Mouse (Mus musculus) urinary bladder, postnatal 36 days (tissue): ENCODE results near the gene Ccdc61.

ENCODE experiments used
- DNase-seq, 2 experiments: peaks; one replicate each; pipeline ENCODE4 v3.0.0; 2022; ENCODE audit warnings: low spot score in 2 of 2, mixed read lengths in 1 of 2

Gene Ccdc61

DNA sequence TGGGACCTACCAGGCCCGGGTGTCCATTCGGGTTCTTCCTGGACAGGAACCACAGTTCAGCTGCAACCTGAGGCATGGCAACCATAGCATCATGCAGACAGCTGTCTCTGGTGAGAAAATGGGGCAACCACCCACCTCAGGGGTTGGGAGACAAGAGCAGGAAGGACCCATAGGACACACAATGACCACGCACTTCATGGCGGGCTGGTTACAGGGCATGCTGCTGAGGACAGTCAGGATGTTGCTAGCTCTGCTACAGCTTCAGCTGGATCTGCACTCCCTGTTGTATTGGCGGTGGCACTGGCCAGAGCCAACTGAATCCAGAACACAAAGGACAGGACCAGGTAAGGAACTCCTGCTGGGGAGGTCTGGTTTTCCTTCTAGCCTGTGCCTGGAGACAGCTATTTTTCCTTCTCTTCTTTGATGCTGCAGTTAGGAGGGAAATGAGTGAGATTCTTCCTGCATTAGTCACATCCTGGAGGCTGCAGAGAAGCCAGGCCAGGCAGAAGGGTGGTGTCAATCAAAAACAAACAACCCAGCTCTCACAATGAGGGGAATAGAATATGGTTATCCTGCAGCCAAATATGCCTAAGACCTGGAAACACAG, 51.8 kb downstream of the Ccdc61 start:
- DNase-seq, result peak in 1 of 2 experiments; percentile 5

GRCm38 (mm10) chr7:18848395-18848794, 61.8 kb downstream of the Ccdc61 start:
- DNase-seq, result no peak

GRCm38 (mm10) chr7:18844811-18845210, 65.4 kb downstream of the Ccdc61 start:
- no peak for DNase-seq

GRCm38 (mm10) chr7:18841174-18841567, 69.0 kb downstream of the Ccdc61 start:
- DNase-seq, result no peak
